Mouse (Mus musculus): ENCODE measurements at regions not wholly inside any gene's neighbourhood (a gene's known extent, or its start where the extent isn't known, plus 50 kb on each side); places are given as distances from the start of the nearest gene placed in this dataset.

DNA sequence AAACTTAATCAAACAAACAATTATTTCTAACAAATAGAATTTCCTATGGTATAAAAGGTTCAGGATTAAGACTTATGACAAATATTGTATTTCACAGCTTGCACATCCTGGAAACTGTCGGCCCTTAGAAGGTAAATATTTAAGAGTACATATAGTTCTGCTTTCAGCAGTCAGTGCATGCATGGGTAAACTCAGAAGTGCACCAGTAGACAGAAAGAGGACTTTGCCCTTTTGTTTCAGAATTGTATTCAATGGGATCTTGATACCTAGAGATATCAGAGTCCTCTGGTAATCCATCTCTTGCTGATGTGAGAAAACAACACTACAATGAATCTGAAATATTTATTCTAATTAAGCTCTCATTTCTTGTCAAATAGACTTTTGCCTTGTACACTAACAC is 54.0 kb upstream of the Pdk4 start:
- TF ChIP-seq TCF12 (IDR thresholded peaks at IDR 0.05; ENCODE audit: insufficient read depth, poor library complexity, severe bottlenecking) (no peak), POLR2A (IDR thresholded peaks at IDR 0.05; ENCODE audit: insufficient read length, low read depth) (no peak)

Measured in myocyte (in vitro differentiated cells).